Mouse (Mus musculus) CH12.LX (cell line): ENCODE results near the gene Pcx. TPM values are rescaled to one million over a fixed set of nuclear protein-coding genes. Genes with fewer than 3 reads are reported as not detected.

Experiments
- DNase-seq: peaks from one replicate; pipeline ENCODE4 v3.0.0-alpha.2; 2013; ENCODE audit errors: extremely low read depth
- H3K27ac ChIP-seq: 2 replicates; pipeline ENCODE4 v1.5.1; 2012; ENCODE audit warnings: low read depth, mild to moderate bottlenecking, control low read depth, moderate library complexity; ENCODE audit not compliant: insufficient read depth
- H3K27me3 ChIP-seq: replicated peaks from 2 replicates; pipeline ENCODE3; 2012; ENCODE audit warnings: inconsistent platforms
- H3K36me3 ChIP-seq, 2 experiments: replicated peaks in 1 of 2; 2 replicates each; pipeline versions ENCODE3 to v1.6.1; 2012; ENCODE audit warnings: inconsistent platforms in 1 of 2, low read length in 1 of 2, mild to moderate bottlenecking in 1 of 2, mixed read lengths in 1 of 2, moderate library complexity in 1 of 2; ENCODE audit not compliant: control insufficient read depth in 1 of 2, insufficient read depth in 1 of 2
- H3K4me1 ChIP-seq, 2 experiments: 2 replicates each; pipeline ENCODE4 v1.6.1; 2012; ENCODE audit warnings: inconsistent platforms in 1 of 2, moderate library complexity in 1 of 2; ENCODE audit not compliant: insufficient read depth in 2 of 2, control insufficient read depth in 1 of 2
- H3K4me2 ChIP-seq: 2 replicates; pipeline ENCODE4 v1.6.1; 2012; ENCODE audit warnings: low read depth, mild to moderate bottlenecking, control low read depth; ENCODE audit not compliant: poor library complexity, insufficient read depth, severe bottlenecking
- H3K4me3 ChIP-seq, 3 experiments: fragments of 150-350 bp in 1 of 3; sonication (generic) in 1 of 3; replicated peaks in 1 of 3; 2 replicates each; pipeline versions ENCODE3 to v1.5.1; 2011 to 2012; ENCODE audit warnings: low read depth in 2 of 3, low read length in 2 of 3, mild to moderate bottlenecking in 2 of 3, moderate library complexity in 2 of 3, control low read depth in 1 of 3, improper control_type of control experiment in 1 of 3, inconsistent platforms in 1 of 3, mixed read lengths in 1 of 3; ENCODE audit not compliant: poor library complexity in 1 of 3
- H3K79me2 ChIP-seq: replicated peaks from 2 replicates; pipeline ENCODE4 v1.6.1; 2012; ENCODE audit warnings: mild to moderate bottlenecking, moderate library complexity; ENCODE audit not compliant: control insufficient read depth, poor library complexity, insufficient read depth, severe bottlenecking; ENCODE audit errors: extremely low read depth
- H3K9ac ChIP-seq: 2 replicates; pipeline ENCODE4 v1.6.1; 2012; ENCODE audit warnings: low read depth, mild to moderate bottlenecking, control low read depth, moderate library complexity; ENCODE audit not compliant: insufficient read depth
- H3K9me3 ChIP-seq: replicated peaks from 2 replicates; pipeline ENCODE3; 2012; ENCODE audit warnings: low read length, inconsistent platforms, mixed read lengths
- CHD2 ChIP-seq: IDR thresholded peaks from 2 replicates; pipeline ENCODE4 v1.6.1; 2011; ENCODE audit warnings: low read length, improper control_type of control experiment
- CTCF ChIP-seq, 2 experiments: IDR thresholded peaks in 1 of 2; conservative IDR thresholded peaks in 1 of 2; 2 replicates each; pipeline ENCODE4 v1.5.1; 2011 to 2012; ENCODE audit warnings: low read depth in 2 of 2, low read length in 2 of 2, improper control_type of control experiment in 1 of 2, inconsistent platforms in 1 of 2, mild to moderate bottlenecking in 1 of 2, moderate library complexity in 1 of 2
- E2F4 ChIP-seq: IDR thresholded peaks from 2 replicates; pipeline ENCODE4 v1.6.1; 2011; ENCODE audit warnings: low read depth, low read length, improper control_type of control experiment; ENCODE audit not compliant: insufficient replicate concordance
- EP300 ChIP-seq: IDR thresholded peaks from 2 replicates; pipeline ENCODE4 v1.6.1; 2011; ENCODE audit warnings: low read length, improper control_type of control experiment
- ETS1 ChIP-seq: conservative IDR thresholded peaks from 2 replicates; pipeline ENCODE4 v1.6.1; 2012; ENCODE audit warnings: low read depth, mild to moderate bottlenecking, inconsistent platforms, low read length, improper control_type of control experiment, moderate library complexity
- GABPA ChIP-seq: IDR thresholded peaks from 2 replicates; pipeline ENCODE4 v1.6.1; 2012; ENCODE audit warnings: low read depth, low read length, improper control_type of control experiment, inconsistent platforms; ENCODE audit not compliant: insufficient replicate concordance
- JUND ChIP-seq: conservative IDR thresholded peaks from 2 replicates; pipeline ENCODE4 v1.6.1; 2011; ENCODE audit warnings: low read depth, low read length, improper control_type of control experiment
- KAT2A ChIP-seq: IDR thresholded peaks from 2 replicates; pipeline ENCODE4 v1.6.1; 2012; ENCODE audit warnings: low read length, improper control_type of control experiment, inconsistent platforms; ENCODE audit not compliant: insufficient replicate concordance
- MXI1 ChIP-seq: IDR thresholded peaks from 2 replicates; pipeline ENCODE4 v1.6.1; 2011; ENCODE audit warnings: mild to moderate bottlenecking, low read depth, low read length, improper control_type of control experiment
- MYC ChIP-seq: IDR thresholded peaks from 2 replicates; pipeline ENCODE4 v1.6.1; 2011; ENCODE audit warnings: low read depth, mild to moderate bottlenecking, improper control_type of control experiment, low read length
- PAX5 ChIP-seq: IDR thresholded peaks from 2 replicates; pipeline ENCODE4 v1.6.1; 2012; ENCODE audit warnings: low read length, inconsistent platforms, mixed read lengths
- POLR2AphosphoS2 ChIP-seq: IDR thresholded peaks from 2 replicates; pipeline ENCODE4 v1.6.1; 2011; ENCODE audit warnings: low read depth, low read length, improper control_type of control experiment
- SMC3 ChIP-seq: IDR thresholded peaks from 2 replicates; pipeline ENCODE4 v1.6.1; 2011; ENCODE audit warnings: low read depth, low read length, improper control_type of control experiment
- TCF12 ChIP-seq: IDR thresholded peaks from 2 replicates; pipeline ENCODE4 v1.6.1; 2014; ENCODE audit warnings: low read depth, mild to moderate bottlenecking, inconsistent platforms, low read length, improper control_type of control experiment
- ZMIZ1 ChIP-seq: IDR thresholded peaks from 2 replicates; pipeline ENCODE4 v1.6.1; 2012; ENCODE audit warnings: low read depth, mild to moderate bottlenecking, inconsistent platforms, low read length, improper control_type of control experiment
- dilution Hi-C: fragments of 300-500 bp; cut with MboI; formaldehyde crosslinking; loops from 2 replicates; pipeline ENCODE4 v1.14.3; 2020; ENCODE audit warnings: low sequenced_read_pairs; ENCODE audit not compliant: extremely low pct_unique_long_range_greater_than_20kb, extremely low pct_ligation_motif_present
- in situ Hi-C: fragments of 300-500 bp; cut with MboI; formaldehyde crosslinking; loops from 3 replicates; pipeline ENCODE4 v1.14.3; 2019; ENCODE audit warnings: low sequenced_read_pairs, low pct_ligation_motif_present, low pct_unique_long_range_greater_than_20kb, mixed read lengths
- polyA plus RNA-seq: library from polyadenylated mRNA; unstranded; fragments of >175 nt; gene quantifications from 2 replicates; pipeline ENCODE4 v1.2.1, GENCODE M21; 2012; ENCODE audit warnings: low read depth; ENCODE audit not compliant: insufficient read length
- total RNA-seq, 2 experiments: library from RNA; depleted of rRNA; stranded (reverse); fragments of 300-350 nt in 1 of 2; fragments of >200 nt in 1 of 2; gene quantifications; 2 replicates each; pipeline ENCODE4 v1.2.3; 2012 to 2014

The Pcx gene
- total and polyA plus RNA-seq, 3 experiments, result 7.7 to 14.2 (median 10.7) TPM

DNA sequence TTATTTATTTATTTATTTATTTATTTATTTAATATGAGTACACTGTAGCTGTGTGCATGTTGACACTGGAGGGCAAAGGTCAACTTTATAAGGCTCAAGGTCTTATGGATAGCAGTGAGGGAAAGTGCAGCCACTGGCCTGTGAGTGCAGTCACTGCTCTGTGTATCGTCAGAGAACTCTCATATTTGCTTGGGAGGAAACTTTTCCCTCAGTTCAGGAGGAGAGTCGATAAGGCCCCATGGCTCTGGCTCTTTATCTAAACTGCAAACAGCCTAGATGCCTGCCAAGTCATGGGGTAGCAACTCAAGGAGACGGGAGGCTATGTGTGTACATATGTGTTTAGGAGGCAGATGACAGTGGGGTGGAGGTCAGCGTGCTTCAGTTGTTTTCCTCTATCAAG is 58.6 kb downstream of the Pcx start:
- dilution Hi-C loops, result no loop called here
- no peaks in the 10 kb centered on the region for H3K36me3 ChIP-seq
- in situ Hi-C loops, result no loop called here
- H3K79me2 ChIP-seq, result no peaks in the 10 kb centered on the region
- DNase-seq, result no peak
- no peak overlapping the region for H3K4me3 ChIP-seq
- TF ChIP-seq MXI1, result no peak
- TF ChIP-seq ZMIZ1, result no peak
- TF ChIP-seq ETS1, result no peak
- TF ChIP-seq, all 38 proteins: peak for 0
- no peaks in the 10 kb centered on the region for H3K9me3 ChIP-seq
- no peaks in the 10 kb centered on the region for H3K27me3 ChIP-seq
- no peak overlapping the region for H3K9ac ChIP-seq
- no peak overlapping the region for H3K27ac ChIP-seq
- no peak overlapping the region for H3K4me2 ChIP-seq
- H3K4me1 ChIP-seq, result no peaks in the 10 kb centered on the region

DNA sequence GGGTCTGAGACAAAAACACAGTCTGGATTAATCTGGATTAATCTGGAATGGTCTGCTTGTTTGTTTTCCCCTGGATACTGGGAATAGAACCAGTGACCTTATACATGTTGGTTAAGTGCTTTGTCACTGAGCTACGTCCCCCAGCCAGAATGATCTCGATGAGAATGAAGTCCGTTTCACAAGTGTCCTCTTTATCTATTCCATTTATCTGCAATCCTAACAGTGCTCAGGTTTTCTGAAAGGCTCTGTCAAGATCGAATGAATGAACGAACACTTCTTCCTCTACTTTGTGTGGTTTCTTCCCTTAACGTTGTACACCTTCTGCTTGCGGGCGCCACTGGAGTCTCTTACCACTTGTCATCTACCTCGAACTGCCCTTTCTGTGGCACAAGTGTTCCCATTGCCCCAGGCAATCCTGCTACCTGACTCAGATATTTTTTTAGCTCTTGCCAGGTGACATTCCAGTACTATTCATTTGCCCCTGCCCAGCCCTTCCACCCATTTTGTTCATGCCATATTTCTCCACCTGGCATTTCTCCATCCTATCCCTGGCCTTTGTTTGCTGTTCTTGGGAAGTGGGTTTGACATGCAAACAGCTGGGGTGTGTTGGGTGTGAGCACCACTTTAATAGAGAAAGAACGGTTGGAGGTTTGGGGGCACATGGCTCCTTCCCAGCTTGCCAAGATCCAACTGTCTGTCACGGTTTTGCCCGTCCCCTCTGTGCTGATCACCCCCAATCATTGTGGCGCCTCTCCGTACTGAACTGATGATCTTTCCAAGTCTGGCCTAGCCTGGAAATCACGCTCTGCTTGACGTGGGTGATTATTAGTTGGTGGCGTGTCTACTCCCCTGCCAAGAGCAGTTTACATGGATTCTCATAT is 59.3 kb downstream of the Pcx start:
- no peak for DNase-seq
- TF ChIP-seq TCF12, result no peak
- TF ChIP-seq E2F4, result no peak
- TF ChIP-seq MYC, result no peak
- no peak for TF ChIP-seq GABPA
- no peak for TF ChIP-seq JUND
- no peak for TF ChIP-seq CTCF (conservative IDR thresholded peaks at IDR 0.05 in 1 of 2, IDR thresholded peaks at IDR 0.05 in 1 of 2; ENCODE audit: low read depth in 2 of 2, low read length in 2 of 2)
- no peak for TF ChIP-seq ETS1
- TF ChIP-seq KAT2A, result no peak
- TF ChIP-seq SMC3, result no peak
- no peak for TF ChIP-seq POLR2AphosphoS2
- TF ChIP-seq PAX5, result no peak
- TF ChIP-seq EP300, result no peak
- no peak for TF ChIP-seq CHD2
- TF ChIP-seq, all 38 proteins: peak for 0
- Histone ChIP-seq H3K4me1 (no peaks in the 10 kb centered on the region), H3K27me3 (no peaks in the 10 kb centered on the region), H3K9ac (no peak overlapping the region), H3K4me2 (no peak overlapping the region), H3K36me3 (no peaks in the 10 kb centered on the region), H3K79me2 (no peaks in the 10 kb centered on the region), H3K27ac (no peak overlapping the region), H3K9me3 (no peaks in the 10 kb centered on the region), H3K4me3 (no peak overlapping the region)
- in situ Hi-C loops, result no loop called here
- dilution Hi-C loops, result no loop called here
